Mouse (Mus musculus) ES-Bruce4 (cell line): ENCODE data around the gene Pum1. TPM values are rescaled to one million over a fixed set of nuclear protein-coding genes. Genes with fewer than 3 reads are reported as not detected.
A peak's percentile ranks its signal among the peaks of the same experiment; 100 is the strongest.

Source experiments
- H3K27ac ChIP-seq: 2 replicates; pipeline ENCODE4 v1.5.1; 2012; ENCODE audit warnings: low read length, inconsistent platforms; ENCODE audit not compliant: insufficient read depth
- H3K27me3 ChIP-seq: 2 replicates; pipeline ENCODE4 v1.6.1; 2012; ENCODE audit warnings: mild to moderate bottlenecking, low read length, inconsistent platforms; ENCODE audit not compliant: control insufficient read depth, poor library complexity, insufficient read depth, severe bottlenecking
- H3K36me3 ChIP-seq: 2 replicates; pipeline ENCODE4 v1.6.1; 2012; ENCODE audit warnings: inconsistent platforms, mild to moderate bottlenecking, low read length, moderate library complexity; ENCODE audit not compliant: control insufficient read depth, poor library complexity, insufficient read depth, severe bottlenecking
- H3K4me1 ChIP-seq: one replicate; pipeline ENCODE4 v1.8.1; 2011; ENCODE audit warnings: low read length; ENCODE audit not compliant: control insufficient read depth, insufficient read depth
- H3K4me3 ChIP-seq: 2 replicates; pipeline ENCODE4 v1.5.1; 2011; ENCODE audit warnings: low read depth, mild to moderate bottlenecking, low read length
- H3K9ac ChIP-seq: 2 replicates; pipeline ENCODE4 v1.6.1; 2012; ENCODE audit warnings: low read depth, mild to moderate bottlenecking, inconsistent platforms; ENCODE audit not compliant: poor library complexity, severe bottlenecking
- H3K9me3 ChIP-seq: replicated peaks from 2 replicates; pipeline ENCODE4 v1.6.1; 2012; ENCODE audit warnings: mild to moderate bottlenecking, low read length, inconsistent platforms; ENCODE audit not compliant: control insufficient read depth, poor library complexity, insufficient read depth, severe bottlenecking
- CTCF ChIP-seq: IDR thresholded peaks from one replicate; pipeline ENCODE4 v1.8.1; 2011; ENCODE audit warnings: low read depth, low read length
- EP300 ChIP-seq: IDR thresholded peaks from 2 replicates; pipeline ENCODE4 v1.6.1; 2011; ENCODE audit warnings: low read depth, low read length; ENCODE audit not compliant: insufficient read depth
- POLR2A ChIP-seq: IDR thresholded peaks from one replicate; pipeline ENCODE4 v1.8.1; 2011; ENCODE audit warnings: low read length; ENCODE audit not compliant: insufficient read depth
- polyA plus RNA-seq: library from polyadenylated mRNA; stranded (reverse); fragments of >200 nt; gene quantifications from 2 replicates; pipeline ENCODE4 v1.2.4, GENCODE M21; 2011; ENCODE audit warnings: low read depth; ENCODE audit not compliant: missing spikeins, insufficient read depth, insufficient read length

Pum1 gene
- polyA plus RNA-seq, 1 experiment, result 111 TPM

- no peaks in the 10 kb centered on the region for H3K4me1 ChIP-seq
- H3K9me3 ChIP-seq, result no peaks in the 10 kb centered on the region
- no peaks in the 10 kb centered on the region for H3K36me3 ChIP-seq
- H3K9ac ChIP-seq, result peak overlapping the region; percentile 59
- TF ChIP-seq POLR2A (no peak), EP300 (no peak), CTCF (no peak)
- H3K27me3 ChIP-seq, result peaks cover 8% of the 10 kb centered on the region
- H3K27ac ChIP-seq, result no peak overlapping the region
- H3K4me3 ChIP-seq, result peak overlapping the region; percentile 10; the same call in 1 of the 2 replicates
These were observed 128.8 kb downstream of the Pum1 start for GRCm38 (mm10) chr4:130791811-130792375.

DNA sequence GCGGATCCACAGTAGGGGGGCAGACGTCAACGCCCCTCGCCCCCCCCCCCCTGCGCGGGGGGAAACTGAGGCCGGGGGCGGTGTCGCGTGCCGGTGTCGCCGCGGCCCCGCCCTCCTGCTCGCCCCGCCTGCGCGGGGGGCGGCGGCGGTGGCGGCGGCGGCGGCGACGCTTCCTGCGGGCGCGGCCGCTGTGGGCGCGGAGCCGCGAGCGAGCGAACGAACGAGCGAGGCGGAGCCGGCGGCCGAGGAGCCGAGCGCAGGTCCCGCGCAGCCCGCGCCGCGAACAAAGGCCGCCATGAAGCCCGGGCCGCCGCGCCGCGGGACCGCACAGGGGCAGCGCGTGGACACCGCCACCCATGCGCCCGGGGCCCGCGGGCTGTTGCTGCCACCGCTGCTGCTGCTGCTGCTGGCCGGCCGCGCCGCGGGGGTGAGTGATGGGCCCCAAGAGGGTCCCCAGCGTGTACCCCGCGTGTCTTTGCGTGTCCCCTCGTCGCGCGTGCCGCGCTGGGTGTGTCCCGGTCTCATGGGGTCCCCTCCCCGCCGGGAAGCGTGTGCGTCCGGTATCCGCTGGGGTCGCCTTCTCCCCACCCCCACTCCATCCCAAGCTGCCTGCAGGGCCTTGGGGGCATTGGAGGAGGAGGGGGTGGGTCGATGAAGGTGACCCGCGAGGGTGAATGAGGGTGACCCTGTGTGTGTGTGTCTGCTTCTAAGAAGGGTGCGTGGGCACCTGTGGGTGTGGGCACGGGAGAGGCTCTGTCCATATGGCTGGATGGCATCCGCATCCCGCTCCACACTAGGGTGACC lies 129.5 kb downstream of the Pum1 start, which contains the start of gene Sdc3:
Sdc3 (plus strand) TSS at position 162 of the 804 bp plus-strand sequence.
- Histone ChIP-seq H3K9me3 (no peaks in the 10 kb centered on the region), H3K27ac (no peak within 1 kb of the TSS), H3K27me3 (peaks cover 8% of the 10 kb centered on the region), H3K4me1 (no peaks in the 10 kb centered on the region), H3K4me3 (peak within 1 kb of the TSS; percentile 59), H3K9ac (peak within 1 kb of the TSS; percentile 59), H3K36me3 (no peaks in the 10 kb centered on the region)
- TF ChIP-seq EP300, result no peak
- TF ChIP-seq CTCF, result no peak
- TF ChIP-seq POLR2A, result no peak

DNA sequence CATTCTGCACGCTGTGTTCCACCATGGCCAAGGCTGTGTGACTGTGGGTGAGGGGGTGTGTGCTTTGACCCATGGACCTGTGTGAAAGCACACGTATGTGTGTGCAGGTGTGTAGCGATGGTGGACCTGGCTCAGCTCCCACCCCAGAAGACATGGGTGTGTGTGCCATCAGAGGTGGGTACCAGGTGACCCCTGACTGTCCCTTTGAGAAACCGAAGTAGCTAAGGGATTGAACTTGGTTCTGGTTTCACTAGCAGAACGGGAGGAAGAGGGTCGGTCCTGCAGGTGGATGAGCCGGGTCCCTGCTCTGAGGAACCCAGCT lies 130.0 kb downstream of the Pum1 start:
- H3K4me1 ChIP-seq, result no peaks in the 10 kb centered on the region
- no peak overlapping the region for H3K9ac ChIP-seq
- H3K36me3 ChIP-seq, result no peaks in the 10 kb centered on the region
- TF ChIP-seq CTCF, result no peak
- no peak for TF ChIP-seq POLR2A
- no peak for TF ChIP-seq EP300
- no peak overlapping the region for H3K27ac ChIP-seq
- H3K9me3 ChIP-seq, result no peaks in the 10 kb centered on the region
- peaks cover 8% of the 10 kb centered on the region for H3K27me3 ChIP-seq
- peak overlapping the region; percentile 59; the same call in 1 of the 2 replicates for H3K4me3 ChIP-seq

DNA sequence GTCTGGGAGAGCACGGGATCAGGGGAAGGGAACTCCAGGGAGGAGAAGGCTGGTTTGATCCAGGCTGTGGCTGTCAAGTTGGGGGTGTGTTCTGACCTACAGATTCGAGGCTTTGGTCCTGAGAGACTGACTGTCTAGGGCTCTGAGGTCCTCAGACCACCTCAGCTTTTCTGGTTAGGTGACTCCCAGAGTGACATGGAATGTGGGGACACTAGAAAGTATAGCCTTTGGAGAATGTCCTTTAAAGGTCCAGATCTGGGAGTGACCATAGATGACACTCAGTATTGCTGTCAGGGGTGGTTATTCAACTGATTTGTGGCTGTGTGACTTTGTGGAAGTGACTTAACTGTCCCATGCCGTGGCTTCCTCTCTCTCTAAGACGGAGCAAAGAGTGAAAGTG lies 131.7 kb downstream of the Pum1 start:
- H3K4me1 ChIP-seq, result no peaks in the 10 kb centered on the region
- H3K36me3 ChIP-seq, result no peaks in the 10 kb centered on the region
- H3K9ac ChIP-seq, result no peak overlapping the region
- TF ChIP-seq POLR2A, result no peak
- no peak for TF ChIP-seq CTCF
- TF ChIP-seq EP300, result no peak
- no peak overlapping the region for H3K4me3 ChIP-seq
- no peak overlapping the region for H3K27ac ChIP-seq
- H3K9me3 ChIP-seq, result no peaks in the 10 kb centered on the region
- peaks cover 8% of the 10 kb centered on the region for H3K27me3 ChIP-seq

DNA sequence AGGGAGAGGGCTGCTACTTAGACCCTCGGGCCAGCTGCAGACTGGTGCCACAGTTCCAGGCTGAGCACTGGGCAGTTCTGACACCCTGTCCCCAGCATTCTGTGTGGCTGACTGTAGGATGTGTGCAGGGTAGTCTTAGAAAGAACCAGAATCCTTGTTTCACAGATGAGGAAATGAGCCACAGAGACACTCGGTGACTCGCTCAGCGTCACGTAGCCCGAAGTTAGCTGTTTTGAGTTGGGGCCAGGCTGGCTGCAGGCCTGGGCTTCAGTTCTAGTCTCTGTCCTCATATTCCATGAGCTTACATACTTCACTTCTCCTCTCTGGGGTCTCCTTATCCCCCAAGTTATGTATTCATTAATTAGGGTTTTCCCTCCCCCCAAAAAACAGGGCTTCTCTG lies 132.8 kb downstream of the Pum1 start:
- no peaks in the 10 kb centered on the region for H3K4me1 ChIP-seq
- no peaks in the 10 kb centered on the region for H3K9me3 ChIP-seq
- H3K9ac ChIP-seq, result no peak overlapping the region
- H3K36me3 ChIP-seq, result no peaks in the 10 kb centered on the region
- H3K27ac ChIP-seq, result no peak overlapping the region
- no peak overlapping the region for H3K4me3 ChIP-seq
- TF ChIP-seq CTCF, result no peak
- TF ChIP-seq EP300, result no peak
- no peak for TF ChIP-seq POLR2A
- H3K27me3 ChIP-seq, result peaks cover 8% of the 10 kb centered on the region
